Mouse (Mus musculus) MEL (cell line): ENCODE measurements around the gene Tbc1d9b.

ENCODE experiments used
- CTCF ChIP-seq, 3 experiments: IDR thresholded peaks in 2 of 3; conservative IDR thresholded peaks in 1 of 3; 2 replicates each; pipeline ENCODE4 v1.5.1; 2011 to 2012; ENCODE audit warnings: low read length in 3 of 3, low read depth in 2 of 3, mild to moderate bottlenecking in 2 of 3, improper control_type of control experiment in 1 of 3, inconsistent platforms in 1 of 3, mixed read lengths in 1 of 3, moderate library complexity in 1 of 3; ENCODE audit not compliant: control insufficient read depth in 1 of 3, insufficient read depth in 1 of 3, poor library complexity in 1 of 3, severe bottlenecking in 1 of 3
- MXI1 ChIP-seq: IDR thresholded peaks from 2 replicates; pipeline ENCODE4 v1.6.1; 2011; ENCODE audit warnings: mild to moderate bottlenecking, low read depth, low read length, improper control_type of control experiment
- POLR2A ChIP-seq, 2 experiments: IDR thresholded peaks; 2 replicates each; pipeline ENCODE4 v1.6.1; 2011 to 2012; ENCODE audit warnings: low read length in 2 of 2, mild to moderate bottlenecking in 2 of 2, control low read depth in 1 of 2, improper control_type of control experiment in 1 of 2, low read depth in 1 of 2, moderate library complexity in 1 of 2; ENCODE audit not compliant: control insufficient read depth in 1 of 2, insufficient read depth in 1 of 2, poor library complexity in 1 of 2
- RCOR1 ChIP-seq: IDR thresholded peaks from 2 replicates; pipeline ENCODE4 v1.6.1; 2012; ENCODE audit warnings: low read depth, mild to moderate bottlenecking, inconsistent platforms, low read length, improper control_type of control experiment
- ZMIZ1 ChIP-seq: IDR thresholded peaks from 2 replicates; pipeline ENCODE4 v1.6.1; 2012; ENCODE audit warnings: low read depth, mild to moderate bottlenecking, inconsistent platforms, low read length, improper control_type of control experiment, moderate library complexity
- ZNF384 ChIP-seq: IDR thresholded peaks from 2 replicates; pipeline ENCODE4 v1.6.1; 2012; ENCODE audit warnings: low read depth, mild to moderate bottlenecking, inconsistent platforms, low read length, improper control_type of control experiment

DNA sequence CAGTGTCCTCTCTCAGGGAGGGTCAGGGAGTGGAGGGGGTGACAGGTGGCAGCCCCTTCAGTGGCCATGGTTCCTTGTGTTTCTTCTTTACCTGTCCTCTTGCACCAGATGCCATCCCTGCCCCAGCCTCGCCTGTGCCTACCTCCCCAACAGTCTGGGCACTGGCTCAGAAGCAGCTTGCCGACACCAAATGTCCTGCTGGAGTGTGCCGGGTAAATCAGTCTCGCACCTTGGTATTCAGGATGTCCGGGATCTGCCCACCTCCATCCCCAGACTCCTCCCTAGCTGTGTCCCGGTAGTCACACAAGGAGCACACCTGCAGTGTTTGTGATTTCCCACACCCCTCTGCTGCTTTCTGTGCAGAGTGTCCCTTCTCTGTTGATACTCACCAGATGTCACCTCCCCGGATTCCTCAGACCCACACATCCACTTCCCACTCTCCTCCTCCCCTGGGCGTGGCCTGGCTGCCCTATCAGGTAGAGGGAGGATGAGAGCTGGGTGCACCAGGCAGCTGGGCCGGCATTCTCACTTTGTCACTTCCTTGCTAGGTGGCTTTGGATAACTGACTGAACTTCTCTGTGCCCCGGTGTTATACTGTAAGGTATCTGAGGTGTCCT lies 7.1 kb downstream of the Tbc1d9b start:
- TF ChIP-seq CTCF (IDR thresholded peaks at IDR 0.05 in 2 of 3, conservative IDR thresholded peaks at IDR 0.05 in 1 of 3; ENCODE audit: control insufficient read depth in 1 of 3, insufficient read depth in 1 of 3, low read depth in 2 of 3, low read length in 3 of 3, poor library complexity in 1 of 3, severe bottlenecking in 1 of 3) (no peak), MXI1 (no peak), ZMIZ1 (no peak), ZNF384 (no peak), RCOR1 (no peak), POLR2A (IDR thresholded peaks at IDR 0.05; ENCODE audit: control insufficient read depth in 1 of 2, insufficient read depth in 1 of 2, low read depth in 1 of 2, low read length in 2 of 2, poor library complexity in 1 of 2) (no peak)
